Mouse (Mus musculus) ES-E14 (cell line): Measurements from ENCODE around the gene Wbp1l.

Experiments
- CHD2 ChIP-seq: IDR thresholded peaks from 2 replicates; pipeline ENCODE4 v1.6.1; 2014; ENCODE audit warnings: mild to moderate bottlenecking, low read depth, low read length, inconsistent platforms
- HCFC1 ChIP-seq: IDR thresholded peaks from 2 replicates; pipeline ENCODE4 v1.6.1; 2012; ENCODE audit warnings: low read length, inconsistent platforms, borderline replicate concordance; ENCODE audit not compliant: insufficient read depth
- ZC3H11A ChIP-seq: IDR thresholded peaks from 2 replicates; pipeline ENCODE4 v1.6.1; 2012; ENCODE audit warnings: low read depth, mild to moderate bottlenecking, inconsistent platforms, low read length, borderline replicate concordance

- TF ChIP-seq ZC3H11A (no peak), HCFC1 (no peak), CHD2 (no peak)
Measured at GRCm38 (mm10) chr19:46662214-46662613, 63.3 kb downstream of the Wbp1l start.
